Mouse (Mus musculus) layer of hippocampus, postnatal 10 days (tissue): Measurements from ENCODE around the gene Prss29. TPM values are rescaled to one million over a fixed set of nuclear protein-coding genes. Genes with fewer than 3 reads are reported as not detected.

Experiments used
- DNase-seq, 2 experiments: peaks; one replicate each; pipeline ENCODE4 v3.0.0; 2021; ENCODE audit warnings: low spot score in 2 of 2
- total RNA-seq, 2 experiments: library from RNA; stranded (reverse); gene quantifications; 2 replicates each; pipeline ENCODE4 v1.2.3; 2021

Gene Prss29
- total RNA-seq, 2 experiments from 2014 or later = not detected

GRCm38 (mm10) chr17:25341490-25341889 lies 23.0 kb downstream of the Prss29 start:
- no peak for DNase-seq

GRCm38 (mm10) chr17:25345462-25345861 lies 27.0 kb downstream of the Prss29 start, which contains the start of gene Tpsab1:
Gene Tpsab1 (minus strand): TSS chr17:25345562.
- DNase-seq = no peak

GRCm38 (mm10) chr17:25361291-25361690 lies 42.8 kb downstream of the Prss29 start:
- DNase-seq = peak in 1 of 2 experiments; percentile 9

DNA sequence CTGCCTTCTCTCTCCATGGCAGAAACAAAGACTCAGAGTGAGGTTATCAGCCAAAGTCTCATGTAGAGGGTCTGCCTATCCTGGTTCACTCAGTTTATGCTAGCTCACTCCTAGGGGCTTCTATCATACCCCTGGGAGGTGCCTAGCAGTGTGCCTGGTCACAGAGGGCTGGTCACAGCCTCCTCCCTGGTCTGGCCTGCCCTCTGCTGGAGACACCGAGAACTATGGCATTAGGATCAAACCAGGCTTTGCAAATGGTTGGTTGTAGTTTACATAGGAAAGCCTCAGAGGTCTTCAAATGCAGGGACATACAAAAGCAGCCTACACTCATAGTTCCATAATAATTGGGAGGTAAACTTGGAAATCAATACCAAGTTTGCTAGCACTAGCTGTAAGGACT lies 45.3 kb downstream of the Prss29 start:
- DNase-seq = peak; percentile 56 to 62

GRCm38 (mm10) chr17:25366005-25366404 lies 47.6 kb downstream of the Prss29 start, which contains the start of gene Tpsb2:
Gene Tpsb2 (plus strand): TSS chr17:25366305.
- no peak for DNase-seq

GRCm38 (mm10) chr17:25368973-25369372 lies 50.5 kb downstream of the Prss29 start, which contains the start of gene Tpsg1:
Gene Tpsg1 (plus strand): TSS chr17:25369273.
- no peak for DNase-seq

Other genes with a start within 250 kb of the Prss29 start
- 1 to 10 TPM; 7.4 to 7.9 TPM for gene Tmem204, start 235.1 kb upstream of the Prss29 start, total RNA-seq
- 10 to 100 TPM; 36.5 to 43.3 TPM for gene Telo2, start 202.7 kb upstream of the Prss29 start, total RNA-seq
- gene Ptx4, start 197.9 kb upstream of the Prss29 start, total RNA-seq = 1 to 10 TPM in 1 of 2 experiments, under 1 TPM in 1; 0.89 to 1.4 TPM
- 10 to 100 TPM; 40.3 to 46.5 TPM for gene Clcn7, start 185.3 kb upstream of the Prss29 start, total RNA-seq
- gene Ccdc154, start 156.2 kb upstream of the Prss29 start, total RNA-seq = under 1 TPM in 1 of 2 experiments, not detected in 1; 0.18 TPM
- not detected for gene Gm38655, start 143.2 kb upstream of the Prss29 start, total RNA-seq
- 10 to 100 TPM; 18.2 to 19.0 TPM for gene BC003965, start 134.1 kb upstream of the Prss29 start, total RNA-seq
- gene Unkl, start 130.3 kb upstream of the Prss29 start, total RNA-seq = 10 to 100 TPM; 32.0 to 33.7 TPM
- 10 to 100 TPM; 59.1 to 62.9 TPM for gene Gnptg, start 78.5 kb upstream of the Prss29 start, total RNA-seq
- 10 to 100 TPM; 31.0 to 35.6 TPM for gene Tsr3, start 78.5 kb upstream of the Prss29 start, total RNA-seq
- gene Baiap3, start 62.3 kb upstream of the Prss29 start, total RNA-seq = 10 to 100 TPM; 13.7 to 14.6 TPM
- 100 to 1,000 TPM; 238 to 255 TPM for gene Ube2i, start 44.0 kb upstream of the Prss29 start, total RNA-seq
- gene Prss34, start 20.3 kb upstream of the Prss29 start, total RNA-seq = not detected
- gene Prss28, start 10.0 kb upstream of the Prss29 start, total RNA-seq = not detected
- not detected for gene Tpsab1, start 26.9 kb downstream of the Prss29 start, total RNA-seq
- gene Tpsb2, start 47.7 kb downstream of the Prss29 start, total RNA-seq = 1 to 10 TPM in 1 of 2 experiments, under 1 TPM in 1; 0.42 to 1.0 TPM
- not detected for gene Tpsg1, start 50.6 kb downstream of the Prss29 start, total RNA-seq
- gene Cacna1h, start 115.1 kb downstream of the Prss29 start, total RNA-seq = 100 to 1,000 TPM in 1 of 2 experiments, 10 to 100 TPM in 1; 91.4 to 104 TPM
- 1 to 10 TPM; 1.3 to 3.1 TPM for gene Tekt4, start 136.0 kb downstream of the Prss29 start, total RNA-seq
- under 1 TPM; 0.18 to 0.38 TPM for gene Sstr5, start 178.6 kb downstream of the Prss29 start, total RNA-seq